Mouse (Mus musculus): ENCODE data around the gene Ss18l1.

Gene Ss18l1

GRCm38 (mm10) chr2:180040406-180040805, 1.9 kb upstream of the Ss18l1 start:
- no peak for DNase-seq (ENCODE audit: low spot score)

DNA sequence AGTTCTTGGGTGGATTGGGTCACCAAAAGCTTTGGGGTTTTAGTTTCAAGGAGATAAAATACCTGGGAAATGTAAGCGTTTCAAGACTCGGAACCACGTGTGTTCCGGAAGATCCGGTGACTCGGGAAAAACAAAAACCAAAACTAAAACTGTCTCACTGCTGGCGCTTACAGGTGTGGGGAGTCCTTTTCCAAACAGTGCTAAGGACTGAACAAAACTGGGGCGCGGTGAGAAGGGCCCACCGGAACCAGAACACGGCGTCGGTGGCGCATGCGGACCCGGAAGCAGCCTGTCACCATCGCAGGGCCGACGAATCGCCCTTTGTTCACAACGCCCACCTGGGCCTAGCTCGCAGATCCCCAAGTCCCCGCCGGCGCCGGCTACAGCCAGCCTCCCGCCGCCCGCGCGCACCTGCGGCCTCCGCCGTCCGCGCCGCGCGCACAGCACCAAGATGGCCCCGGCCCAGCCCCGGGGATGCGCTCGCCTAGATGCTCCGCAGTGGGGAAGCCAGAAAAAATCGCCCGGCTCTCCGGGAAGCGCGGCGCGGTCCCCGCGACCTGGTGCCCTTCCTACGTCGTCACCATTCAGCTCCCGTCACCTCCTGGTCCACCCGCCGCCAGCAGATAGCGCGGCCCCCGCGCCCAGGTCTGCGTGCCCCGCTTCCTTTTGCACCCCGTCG, 593 bp upstream of the Ss18l1 start:
- no peak for DNase-seq (ENCODE audit: low spot score)

DNA sequence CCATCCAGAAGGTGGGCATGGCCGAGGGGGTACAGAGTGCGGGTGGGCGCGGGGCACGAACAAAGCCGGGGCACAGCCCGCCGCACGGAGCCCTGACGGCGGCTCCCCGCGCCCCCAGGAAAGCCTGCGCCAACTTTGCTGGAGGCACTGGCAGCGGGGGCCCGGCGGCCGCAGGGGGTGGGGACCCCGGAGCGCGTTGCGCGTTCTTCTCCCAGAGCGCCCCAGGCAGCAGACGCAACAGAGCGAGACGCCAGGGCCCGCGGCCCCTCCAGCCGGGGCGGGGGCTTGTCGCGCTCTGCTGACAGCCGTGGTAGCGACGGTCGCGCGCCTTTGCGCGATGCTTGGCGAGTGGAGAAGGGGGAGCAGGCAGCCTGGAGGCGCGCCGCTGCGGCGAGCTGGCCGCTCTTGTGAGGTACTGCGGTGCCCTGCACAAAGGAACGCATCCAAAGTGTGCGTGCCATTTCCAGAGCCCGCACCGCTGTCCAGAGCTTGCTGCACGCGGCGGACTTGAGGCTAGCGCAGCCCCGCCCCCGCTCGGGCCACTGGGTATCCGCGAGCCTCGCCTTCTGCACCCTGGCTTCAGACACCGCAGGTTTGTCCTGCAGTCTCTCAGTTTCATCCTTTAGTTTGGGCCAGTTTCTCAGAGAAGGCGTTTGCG, 678 bp downstream of the Ss18l1 start:
- DNase-seq (ENCODE audit: low spot score), result no peak

DNA sequence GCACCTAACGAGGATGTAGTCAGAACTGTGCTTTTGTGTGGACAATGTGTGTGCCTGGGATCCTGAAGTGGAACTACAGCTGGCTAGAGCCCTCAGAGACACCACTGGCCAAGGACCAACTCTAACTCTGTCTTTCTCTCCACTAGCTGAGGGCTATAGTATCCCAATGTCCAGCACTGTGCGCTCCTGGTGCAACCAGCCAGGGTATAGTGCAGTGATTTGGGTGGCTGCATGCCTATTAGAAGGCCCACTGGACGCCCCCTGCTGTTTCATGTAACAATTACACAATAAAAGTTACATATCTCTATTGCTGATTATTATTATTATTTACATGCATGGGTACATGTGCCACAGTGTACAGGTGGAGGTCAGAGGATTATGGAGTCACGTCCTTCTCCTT, 3.0 kb downstream of the Ss18l1 start:
- DNase-seq (ENCODE audit: low spot score), result no peak

GRCm38 (mm10) chr2:180047580-180047979, 5.3 kb downstream of the Ss18l1 start:
- DNase-seq (ENCODE audit: low spot score), result no peak

GRCm38 (mm10) chr2:180047980-180048635, 5.8 kb downstream of the Ss18l1 start:
- no peak for DNase-seq (ENCODE audit: low spot score)

GRCm38 (mm10) chr2:180050986-180051385, 8.7 kb downstream of the Ss18l1 start:
- DNase-seq (ENCODE audit: low spot score), result peak; percentile 49

DNA sequence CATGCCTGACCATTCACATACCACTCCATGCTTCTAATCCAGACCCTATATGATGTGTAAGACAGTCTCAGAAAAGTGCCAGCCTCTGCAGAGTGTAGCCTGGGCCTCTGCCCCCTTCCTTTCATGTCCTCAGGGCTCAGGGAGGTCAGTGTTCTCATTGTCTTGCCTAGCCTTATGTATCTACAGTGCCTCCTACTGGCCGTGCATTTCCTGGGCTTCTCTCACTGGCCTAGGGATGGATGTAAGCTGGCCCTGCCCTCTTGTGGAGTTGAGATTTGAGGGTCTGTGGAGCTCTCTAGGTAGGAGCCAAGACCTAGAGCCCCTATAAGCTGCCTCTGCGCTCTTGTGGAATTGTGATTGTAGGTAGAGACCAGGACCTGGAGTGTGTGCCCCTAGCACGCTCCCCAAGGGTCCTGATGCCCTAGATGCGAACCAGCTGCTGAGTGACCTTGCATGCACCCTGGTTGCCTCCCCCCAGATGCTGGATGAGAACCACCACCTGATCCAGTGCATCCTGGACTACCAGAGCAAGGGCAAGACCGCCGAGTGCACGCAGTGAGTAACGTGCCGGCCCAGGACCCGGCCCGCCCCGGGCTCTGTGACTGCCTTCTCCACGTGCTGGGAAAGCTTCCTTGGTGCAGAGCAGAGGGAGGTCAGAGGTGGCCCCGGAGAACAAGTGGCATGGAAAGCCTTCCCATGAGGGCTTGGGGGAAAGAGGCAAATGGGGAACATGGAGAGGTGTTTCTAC, 9.9 kb downstream of the Ss18l1 start:
- no peak for DNase-seq (ENCODE audit: low spot score)

DNA sequence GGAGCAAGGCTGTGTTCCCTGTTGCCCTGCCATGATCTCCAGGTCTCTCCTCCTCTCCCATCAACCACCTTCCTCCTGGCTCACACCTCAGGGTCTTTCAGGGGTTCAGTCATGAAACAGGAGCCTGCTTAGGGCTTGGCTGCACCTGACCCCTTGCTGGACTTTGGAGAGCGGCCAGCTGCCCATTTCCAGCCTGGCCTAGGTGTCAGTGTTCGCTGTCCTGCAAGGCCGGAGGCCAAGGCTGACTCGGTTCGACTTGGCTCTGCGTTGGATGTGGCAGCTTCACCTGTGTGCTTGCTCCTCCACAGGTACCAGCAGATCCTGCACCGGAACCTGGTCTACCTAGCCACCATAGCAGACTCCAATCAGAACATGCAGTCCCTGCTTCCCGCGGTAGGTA, 10.7 kb downstream of the Ss18l1 start:
- DNase-seq (ENCODE audit: low spot score), result no peak

GRCm38 (mm10) chr2:180063338-180064131, 21.2 kb downstream of the Ss18l1 start:
- DNase-seq (ENCODE audit: low spot score), result no peak

- DNase-seq (ENCODE audit: low spot score), result no peak
Observed at GRCm38 (mm10) chr2:180069770-180070480, 27.6 kb downstream of the Ss18l1 start.

DNA sequence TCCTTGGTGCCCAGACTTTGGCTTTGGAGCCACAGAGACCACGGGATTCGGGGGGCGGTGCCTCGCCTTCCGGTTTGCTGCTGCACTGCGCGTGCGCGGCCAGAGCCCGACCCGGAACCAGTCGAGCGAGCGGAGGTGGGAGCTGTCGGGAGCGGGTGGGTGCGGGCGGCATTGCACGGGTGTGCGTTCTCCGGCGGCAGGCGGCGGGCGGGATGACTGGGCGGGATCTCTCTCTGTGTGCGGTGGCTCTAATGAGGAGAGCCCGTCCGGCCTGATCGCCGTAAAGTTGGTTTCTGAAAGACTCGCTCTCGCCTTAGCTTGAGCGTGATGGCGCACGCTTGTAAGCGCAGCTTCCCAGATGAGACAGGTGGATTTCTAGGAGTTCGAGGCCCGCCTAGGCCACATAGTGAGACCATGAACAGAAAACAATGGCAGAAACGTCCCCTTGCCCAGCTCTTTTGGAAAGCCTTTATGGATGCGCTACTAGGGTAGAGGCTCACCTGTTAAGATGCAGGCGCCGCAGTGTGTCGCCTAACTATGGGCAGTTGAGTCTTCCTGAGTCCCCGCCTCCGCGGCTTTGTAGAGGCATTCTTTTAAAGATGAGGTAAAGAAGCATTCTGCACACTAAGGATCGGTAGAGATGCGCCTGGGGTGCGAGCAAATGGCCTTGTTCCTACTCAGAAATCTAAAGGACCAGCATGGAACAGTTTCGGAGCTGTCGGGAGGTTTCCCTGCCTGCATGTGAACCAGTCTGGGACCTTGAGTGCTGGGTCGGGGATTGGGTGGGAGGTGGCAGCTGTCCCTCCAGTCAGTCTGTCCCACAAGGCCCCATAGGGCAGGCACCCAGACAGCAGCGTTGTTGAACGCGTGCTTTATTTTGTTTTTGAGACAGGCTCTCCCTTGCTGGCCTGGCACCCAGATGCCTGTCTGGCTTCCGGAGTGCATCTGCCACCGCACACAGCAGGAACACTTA, 28.5 kb downstream of the Ss18l1 start, which contains the start of gene Mtg2:
Gene Mtg2 (plus strand): TSS at position 108 of the 973 bp plus-strand sequence.
- peak; percentile 89 for DNase-seq (ENCODE audit: low spot score)

DNA sequence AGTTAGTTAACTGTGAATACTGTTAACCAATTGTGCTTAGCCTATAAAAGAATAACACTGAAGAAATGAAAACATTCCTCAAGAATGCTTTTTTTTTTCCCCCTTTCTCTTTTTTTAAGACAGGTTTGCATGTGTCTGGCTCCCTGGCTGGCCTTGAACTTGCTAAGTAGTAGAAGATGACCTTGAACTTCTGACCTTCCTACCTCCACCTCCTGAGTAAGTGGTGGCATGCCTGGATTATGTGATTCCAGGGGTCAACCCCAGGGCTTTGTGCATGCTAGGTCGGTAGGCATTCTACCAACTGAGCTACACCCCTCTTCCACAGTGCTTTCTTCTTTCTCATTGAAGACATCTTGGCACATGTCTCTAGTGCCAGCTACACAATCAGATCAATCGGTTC, 29.4 kb downstream of the Ss18l1 start:
- DNase-seq (ENCODE audit: low spot score), result no peak

DNA sequence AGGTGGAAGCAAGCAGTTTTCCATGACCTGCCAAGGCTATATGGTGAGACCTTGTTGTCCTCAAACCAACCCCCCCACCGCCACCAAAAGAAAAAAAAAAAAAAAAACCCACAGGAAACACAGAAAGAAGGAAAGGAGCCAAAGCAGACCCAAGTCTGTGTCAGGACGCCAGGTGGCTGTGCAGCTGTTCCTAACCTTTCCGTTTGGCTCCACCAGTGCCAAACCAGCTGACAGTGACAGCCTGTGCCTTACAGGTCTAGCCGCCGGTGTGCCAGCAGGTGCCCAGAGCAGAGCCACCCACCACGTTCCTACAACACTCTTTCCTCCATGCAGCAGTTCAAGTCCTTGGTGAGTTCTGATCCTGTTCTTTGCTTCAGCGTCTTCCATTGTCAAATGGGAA, 30.6 kb downstream of the Ss18l1 start:
- DNase-seq (ENCODE audit: low spot score), result no peak

DNA sequence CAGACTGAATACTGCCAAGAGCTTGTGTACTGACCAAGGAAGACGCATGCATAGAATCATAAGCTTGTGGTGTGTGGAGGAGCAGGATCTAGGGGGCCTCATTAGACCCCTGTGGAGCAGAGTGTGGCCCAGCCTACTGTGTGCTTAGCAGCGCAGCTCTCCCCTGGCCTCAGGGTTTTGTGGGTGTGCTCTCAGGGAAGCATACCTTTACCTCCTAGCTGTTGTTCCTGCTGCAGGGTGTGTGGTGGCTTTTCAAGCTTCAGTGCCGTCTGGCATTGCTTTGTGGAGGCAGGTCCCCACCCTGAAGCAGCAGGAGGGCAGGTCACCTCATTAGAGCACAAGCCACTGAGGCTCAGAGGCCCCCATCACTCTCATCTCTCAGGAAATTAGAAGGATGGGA, 35.3 kb downstream of the Ss18l1 start:
- no peak for DNase-seq (ENCODE audit: low spot score)

DNA sequence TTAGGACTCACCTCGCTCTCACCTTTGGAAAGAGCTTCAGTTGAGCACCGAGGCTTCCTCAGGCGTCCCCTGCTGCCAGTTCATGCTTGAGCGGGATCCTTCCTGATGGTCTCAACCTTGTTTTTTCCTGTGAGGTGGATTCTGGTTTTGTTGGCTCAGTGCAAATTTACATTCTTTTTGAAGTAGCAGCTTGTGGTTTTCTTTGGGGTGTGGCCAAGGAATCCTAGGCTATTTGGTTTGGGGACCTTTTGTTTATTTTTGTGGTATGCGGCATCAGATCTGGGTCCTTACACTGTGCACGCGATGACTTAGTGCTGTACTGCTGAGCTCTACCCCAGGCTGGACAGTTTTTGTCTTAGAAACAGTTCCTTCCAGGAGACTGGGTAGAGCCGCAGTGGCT, 38.4 kb downstream of the Ss18l1 start:
- no peak for DNase-seq (ENCODE audit: low spot score)

- no peak for DNase-seq (ENCODE audit: low spot score)
Observed at GRCm38 (mm10) chr2:180083063-180083462, 40.8 kb downstream of the Ss18l1 start.

DNA sequence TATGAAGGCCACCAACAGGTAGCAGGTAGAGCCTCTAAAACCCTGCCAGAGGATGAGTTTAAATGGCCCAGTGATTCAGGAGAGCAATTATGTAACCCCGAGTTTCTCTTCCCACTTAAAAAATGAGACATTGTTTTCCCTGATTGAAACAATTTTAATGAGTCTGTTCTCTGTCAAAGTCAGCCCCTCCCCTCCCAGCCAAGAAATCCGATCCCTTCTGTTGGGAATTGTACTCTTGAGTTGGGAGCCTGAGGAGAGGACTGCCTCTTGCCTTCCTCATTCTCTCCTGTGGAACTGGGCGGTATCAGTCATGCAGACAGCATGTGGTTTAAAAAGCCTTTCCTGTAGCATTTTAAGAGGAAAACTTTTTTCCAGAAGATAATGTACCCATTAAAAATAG, 42.3 kb downstream of the Ss18l1 start:
- DNase-seq (ENCODE audit: low spot score), result no peak

DNA sequence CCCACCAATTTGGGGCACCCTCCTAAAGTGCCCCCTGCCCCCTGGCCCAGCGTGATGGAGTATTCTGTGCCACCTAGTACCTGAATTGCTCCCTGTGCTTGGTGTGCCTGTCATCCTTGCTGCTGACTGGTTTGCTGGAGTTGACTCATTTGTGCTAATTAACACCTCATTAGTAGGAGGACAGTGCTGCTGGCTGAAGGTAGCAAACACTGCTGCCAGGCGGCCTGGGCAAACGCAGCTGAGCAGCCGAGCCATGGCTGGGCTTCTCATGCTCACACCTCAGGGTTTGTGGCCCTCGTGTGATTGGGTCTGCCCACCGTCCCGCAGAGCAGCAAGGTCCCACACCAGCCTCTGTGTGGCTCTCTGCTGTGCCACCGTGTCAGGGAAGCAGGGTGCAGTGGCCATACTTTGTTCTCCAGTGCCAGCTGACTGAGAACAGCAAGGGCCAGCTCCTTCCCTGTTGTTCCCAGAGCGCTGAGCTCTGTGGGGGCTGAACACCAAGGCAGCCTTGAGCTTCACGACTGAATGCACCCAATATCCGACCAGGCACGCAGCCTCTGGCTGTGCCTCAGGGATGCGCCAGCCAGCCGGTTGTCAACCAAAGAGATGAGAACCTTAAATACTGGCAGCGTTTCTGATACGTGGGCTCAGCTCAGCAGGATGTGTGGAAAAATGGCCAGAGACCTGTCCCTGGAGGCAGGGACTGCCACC, 43.8 kb downstream of the Ss18l1 start:
- no peak for DNase-seq (ENCODE audit: low spot score)

Measured in left cerebral cortex, adult 11 months (tissue).